Mouse (Mus musculus) myocyte (in vitro differentiated cells): ENCODE results near the gene Abcd4. TPM values are rescaled to one million over a fixed set of nuclear protein-coding genes. Genes with fewer than 3 reads are reported as not detected.

Source experiments
- H3K27me3 ChIP-seq: one replicate; pipeline ENCODE4 v1.6.1; 2011; ENCODE audit not compliant: control insufficient read depth, insufficient read depth, insufficient read length
- H3K36me3 ChIP-seq: one replicate; pipeline ENCODE4 v1.6.1; 2011; ENCODE audit not compliant: control insufficient read depth, insufficient read depth
- H3K4me2 ChIP-seq: one replicate; pipeline ENCODE4 v1.6.1; 2011; ENCODE audit warnings: low read depth, control low read depth
- H3K4me3 ChIP-seq: one replicate; pipeline ENCODE4 v1.5.1; 2011; ENCODE audit warnings: mild to moderate bottlenecking, control low read depth, moderate library complexity
- H3K79me2 ChIP-seq: one replicate; pipeline ENCODE4 v1.6.1; 2011; ENCODE audit not compliant: control insufficient read depth, insufficient read depth
- H3ac ChIP-seq: one replicate; pipeline ENCODE4 v1.6.1; 2011; ENCODE audit not compliant: control insufficient read depth, insufficient read length
- CEBPB ChIP-seq: IDR thresholded peaks from 2 replicates; pipeline ENCODE4 v1.6.1; 2011; ENCODE audit warnings: mild to moderate bottlenecking, moderate library complexity; ENCODE audit not compliant: poor library complexity, insufficient read depth, severe bottlenecking
- E2F4 ChIP-seq: IDR thresholded peaks from one replicate; pipeline ENCODE4 v1.6.1; 2011; ENCODE audit warnings: mild to moderate bottlenecking, control low read depth, moderate library complexity; ENCODE audit not compliant: insufficient read depth
- MAX ChIP-seq: IDR thresholded peaks from one replicate; pipeline ENCODE4 v1.6.1; 2011; ENCODE audit warnings: low read depth, mild to moderate bottlenecking, control low read depth
- MYOD1 ChIP-seq, 3 experiments: IDR thresholded peaks; one replicate each; pipeline ENCODE4 v1.6.1; 2011; ENCODE audit warnings: control low read depth in 2 of 3, low read depth in 2 of 3, mild to moderate bottlenecking in 2 of 3, moderate library complexity in 1 of 3; ENCODE audit not compliant: insufficient read length in 2 of 3, control insufficient read depth in 1 of 3
- MYOG ChIP-seq, 3 experiments: IDR thresholded peaks; one replicate each; pipeline ENCODE4 v1.6.1; 2011; ENCODE audit warnings: control low read depth in 2 of 3, low read depth in 2 of 3, mild to moderate bottlenecking in 2 of 3; ENCODE audit not compliant: insufficient read length in 2 of 3, control insufficient read depth in 1 of 3, insufficient read depth in 1 of 3
- POLR2A ChIP-seq: IDR thresholded peaks from one replicate; pipeline ENCODE4 v1.6.1; 2011; ENCODE audit warnings: low read depth, mild to moderate bottlenecking, control low read depth, moderate library complexity; ENCODE audit not compliant: insufficient read length
- POLR2AphosphoS2 ChIP-seq: IDR thresholded peaks from one replicate; pipeline ENCODE4 v1.6.1; 2011; ENCODE audit warnings: low read depth, control low read depth; ENCODE audit not compliant: insufficient read length
- REST ChIP-seq: IDR thresholded peaks from one replicate; pipeline ENCODE4 v1.6.1; 2011; ENCODE audit warnings: mild to moderate bottlenecking, control low read depth, moderate library complexity; ENCODE audit not compliant: insufficient read depth, insufficient read length
- SRF ChIP-seq: IDR thresholded peaks from one replicate; pipeline ENCODE4 v1.6.1; 2011; ENCODE audit warnings: low read depth; ENCODE audit not compliant: control insufficient read depth, insufficient read length
- TCF12 ChIP-seq: IDR thresholded peaks from one replicate; pipeline ENCODE4 v1.6.1; 2011; ENCODE audit warnings: mild to moderate bottlenecking, control low read depth; ENCODE audit not compliant: poor library complexity, insufficient read depth, severe bottlenecking
- TCF3 ChIP-seq: IDR thresholded peaks from one replicate; pipeline ENCODE4 v1.6.1; 2011; ENCODE audit warnings: low read depth, control low read depth; ENCODE audit not compliant: insufficient read length
- USF1 ChIP-seq: IDR thresholded peaks from one replicate; pipeline ENCODE4 v1.6.1; 2011; ENCODE audit warnings: low read depth, mild to moderate bottlenecking, control low read depth, moderate library complexity
- polyA plus RNA-seq: library from polyadenylated mRNA; unstranded; fragments of >200 nt; fragmentation: generic; extraction: Trizol; gene quantifications from one replicate; pipeline ENCODE4 v1.2.1, GENCODE M21; 2012; ENCODE audit warnings: missing spikeins

Gene Abcd4
- polyA plus RNA-seq, 1 experiment: 16.4 TPM

- Histone ChIP-seq H3K4me3 (no peak overlapping the region), H3K36me3 (no peaks in the 10 kb centered on the region), H3K79me2 (no peaks in the 10 kb centered on the region), H3K27me3 (peaks cover 56% of the 10 kb centered on the region), H3K4me2 (no peak overlapping the region), H3ac (no peak overlapping the region)
- TF ChIP-seq USF1 (no peak), POLR2AphosphoS2 (no peak), TCF12 (no peak), TCF3 (no peak), REST (no peak), MYOG (IDR thresholded peaks at IDR 0.05; ENCODE audit: control insufficient read depth in 1 of 3, insufficient read depth in 1 of 3, insufficient read length in 2 of 3, low read depth in 2 of 3) (no peak), E2F4 (no peak), MYOD1 (IDR thresholded peaks at IDR 0.05; ENCODE audit: control insufficient read depth in 1 of 3, insufficient read length in 2 of 3, low read depth in 2 of 3) (no peak), CEBPB (no peak), SRF (no peak), MAX (no peak), POLR2A (no peak)
Observed at GRCm38 (mm10) chr12:84572341-84572720, 44.9 kb downstream of the Abcd4 start.

- Histone ChIP-seq H3K4me2 (no peak overlapping the region), H3ac (no peak overlapping the region), H3K27me3 (peaks cover 59% of the 10 kb centered on the region), H3K4me3 (no peak overlapping the region), H3K79me2 (no peaks in the 10 kb centered on the region), H3K36me3 (no peaks in the 10 kb centered on the region)
- no peak for TF ChIP-seq POLR2AphosphoS2
- TF ChIP-seq MYOG (IDR thresholded peaks at IDR 0.05; ENCODE audit: control insufficient read depth in 1 of 3, insufficient read depth in 1 of 3, insufficient read length in 2 of 3, low read depth in 2 of 3): no peak
Observed at GRCm38 (mm10) chr12:84571466-84572340, 45.5 kb downstream of the Abcd4 start.

- no peak for TF ChIP-seq CEBPB
- TF ChIP-seq SRF: no peak
- no peak for TF ChIP-seq MAX
- TF ChIP-seq TCF3: no peak
- TF ChIP-seq REST: no peak
- TF ChIP-seq MYOG (IDR thresholded peaks at IDR 0.05; ENCODE audit: control insufficient read depth in 1 of 3, insufficient read depth in 1 of 3, insufficient read length in 2 of 3, low read depth in 2 of 3): no peak
- no peak for TF ChIP-seq E2F4
- H3K27me3 ChIP-seq: peaks cover 61% of the 10 kb centered on the region
- no peak overlapping the region for H3K4me3 ChIP-seq
- no peaks in the 10 kb centered on the region for H3K36me3 ChIP-seq
- H3ac ChIP-seq: no peak overlapping the region
- no peaks in the 10 kb centered on the region for H3K79me2 ChIP-seq
- H3K4me2 ChIP-seq: no peak overlapping the region
Observed at GRCm38 (mm10) chr12:84570694-84571415, 46.4 kb downstream of the Abcd4 start.

GRCm38 (mm10) chr12:84569976-84570693, 47.1 kb downstream of the Abcd4 start:
- no peaks in the 10 kb centered on the region for H3K79me2 ChIP-seq
- H3K36me3 ChIP-seq: no peaks in the 10 kb centered on the region
- H3K27me3 ChIP-seq: peaks cover 62% of the 10 kb centered on the region
- H3K4me3 ChIP-seq: no peak overlapping the region
- H3K4me2 ChIP-seq: no peak overlapping the region
- no peak for TF ChIP-seq MYOG (IDR thresholded peaks at IDR 0.05; ENCODE audit: control insufficient read depth in 1 of 3, insufficient read depth in 1 of 3, insufficient read length in 2 of 3, low read depth in 2 of 3)
- no peak for TF ChIP-seq MYOD1 (IDR thresholded peaks at IDR 0.05; ENCODE audit: control insufficient read depth in 1 of 3, insufficient read length in 2 of 3, low read depth in 2 of 3)
- TF ChIP-seq E2F4: no peak
- TF ChIP-seq TCF12: no peak
- TF ChIP-seq POLR2AphosphoS2: no peak
- TF ChIP-seq TCF3: no peak
- no peak for TF ChIP-seq CEBPB
- no peak for TF ChIP-seq MAX
- TF ChIP-seq REST: no peak
- H3ac ChIP-seq: no peak overlapping the region

GRCm38 (mm10) chr12:84569336-84569970, 47.8 kb downstream of the Abcd4 start, which contains the start of gene Vsx2:
TSS of gene Vsx2 (plus strand) at chr12:84569762.
- Histone ChIP-seq H3K27me3 (peaks cover 68% of the 10 kb centered on the region), H3K4me3 (no peak within 1 kb of the TSS)

More at GRCm38 (mm10) chr12:84569336-84569970, 47.8 kb downstream of the Abcd4 start, which contains the start of gene Vsx2:
- no peak within 1 kb of the TSS for H3ac ChIP-seq
- no peaks in the 10 kb centered on the region for H3K36me3 ChIP-seq
- H3K79me2 ChIP-seq: no peaks in the 10 kb centered on the region
- TF ChIP-seq E2F4 (no peak), USF1 (no peak), POLR2AphosphoS2 (no peak), SRF (no peak), MAX (no peak), TCF12 (no peak), POLR2A (no peak), MYOG (IDR thresholded peaks at IDR 0.05; ENCODE audit: control insufficient read depth in 1 of 3, insufficient read depth in 1 of 3, insufficient read length in 2 of 3, low read depth in 2 of 3) (no peak), TCF3 (no peak), CEBPB (no peak), REST (no peak), MYOD1 (IDR thresholded peaks at IDR 0.05; ENCODE audit: control insufficient read depth in 1 of 3, insufficient read length in 2 of 3, low read depth in 2 of 3) (no peak)
- H3K4me2 ChIP-seq: no peak within 1 kb of the TSS
